Mouse (Mus musculus): ENCODE results near the gene AC141477.1. TPM values are rescaled to one million over a fixed set of nuclear protein-coding genes. Genes with fewer than 3 reads are reported as not detected.

Gene AC141477.1
- polyA plus RNA-seq, 1 experiment = not detected

DNA sequence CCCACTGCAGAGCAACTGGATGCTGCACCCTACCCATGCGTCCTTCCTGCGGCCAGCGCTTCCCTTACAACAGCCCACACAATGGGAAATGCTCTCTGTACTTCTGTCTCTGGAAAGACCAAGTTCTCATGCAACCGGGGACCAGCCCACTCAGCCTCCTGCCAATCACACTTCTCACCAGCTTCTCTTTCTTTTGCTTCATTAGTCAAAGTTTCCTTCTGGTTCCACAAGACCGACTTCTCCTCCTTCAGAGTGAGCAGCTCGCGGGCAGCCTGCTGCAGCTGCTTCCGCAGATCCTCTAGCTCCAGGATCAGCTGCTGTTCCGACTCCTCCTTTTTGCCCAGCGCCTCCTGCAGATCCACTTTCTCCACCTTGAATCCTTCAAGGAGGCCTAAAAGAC is 31.7 kb downstream of the AC141477.1 start:
- DNase-seq (ENCODE audit: low read depth) = no peak

DNA sequence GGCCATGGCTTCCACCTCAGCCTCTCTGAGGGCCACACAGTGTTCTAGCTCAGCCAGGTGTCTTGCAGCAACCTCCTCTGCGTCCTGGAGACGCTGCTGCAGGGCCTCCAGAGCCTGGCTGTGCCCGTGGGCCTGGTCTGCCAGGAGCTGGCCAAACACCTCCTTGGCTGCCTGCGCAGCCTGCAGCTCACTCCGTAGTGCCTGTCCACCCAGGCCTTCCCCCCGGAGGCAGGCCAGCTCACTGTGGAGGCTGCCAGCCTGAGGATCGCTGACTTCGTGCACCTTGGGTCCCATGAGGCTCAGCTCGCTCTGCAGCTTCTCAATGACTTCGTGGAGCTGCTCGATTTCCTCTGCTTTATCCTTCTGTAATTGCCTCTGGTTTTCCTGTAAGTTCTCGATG is 47.6 kb downstream of the AC141477.1 start:
- DNase-seq (ENCODE audit: low read depth) = no peak

DNA sequence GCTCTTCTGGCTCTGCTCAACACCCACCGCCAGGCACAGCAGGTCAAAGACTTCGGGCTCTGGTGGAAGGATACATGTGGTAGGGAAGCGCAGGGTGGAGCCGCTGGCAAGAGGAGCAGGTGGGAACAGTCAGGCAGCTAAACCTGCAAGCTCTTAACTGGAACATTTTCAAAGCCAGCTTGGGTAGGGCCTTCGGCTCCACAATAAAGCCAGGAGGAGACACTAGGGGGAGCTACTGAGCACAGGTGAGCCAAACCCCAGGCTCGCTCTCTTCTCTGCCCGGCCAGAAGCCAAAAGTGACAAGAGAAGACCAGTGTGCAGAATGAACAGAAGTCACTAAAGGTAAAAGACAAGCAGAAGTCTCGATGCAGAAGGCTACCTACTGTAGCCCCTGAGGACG is 48.5 kb downstream of the AC141477.1 start:
- DNase-seq (ENCODE audit: low read depth) = no peak

DNA sequence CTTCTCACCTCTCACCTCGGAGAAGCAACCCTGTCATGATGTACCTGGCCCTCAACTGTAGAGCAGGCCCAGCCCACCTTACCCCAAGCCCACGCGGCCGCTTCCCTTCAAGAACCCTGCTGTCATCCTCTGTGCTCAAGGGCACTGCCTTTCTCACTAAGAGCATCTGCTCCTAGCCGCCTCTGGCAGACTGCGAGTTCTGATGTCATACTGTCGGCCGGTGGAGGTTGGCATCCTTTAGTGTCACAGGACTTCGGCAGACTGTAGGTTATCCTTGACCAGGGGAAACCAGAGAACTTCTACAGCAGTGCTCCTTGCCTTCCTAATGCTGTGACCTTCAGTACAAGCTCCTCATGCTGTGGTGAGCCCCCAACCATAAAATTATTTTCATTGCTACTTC is 49.1 kb downstream of the AC141477.1 start:
- no peak for DNase-seq (ENCODE audit: low read depth)

Other genes with a start within 250 kb of the AC141477.1 start
- 49.0 and 49.7 TPM in 2 replicates for gene Prmt2, start 202.6 kb downstream of the AC141477.1 start, polyA plus RNA-seq (2012; rRNA removed)
- 6.1 and 6.8 TPM in 2 replicates for gene S100b, start 186.6 kb downstream of the AC141477.1 start, polyA plus RNA-seq (2012; rRNA removed)
- 19.8 TPM in 2 replicates for gene Dip2a, start 95.2 kb downstream of the AC141477.1 start, polyA plus RNA-seq (2012; rRNA removed)
- gene Pcnt, start 2.3 kb upstream of the AC141477.1 start, polyA plus RNA-seq (2012; rRNA removed) = 11.7 and 15.6 TPM in 2 replicates
- 1.1 and 2.9 TPM in 2 replicates for gene 2610028H24Rik, start 8.6 kb upstream of the AC141477.1 start, polyA plus RNA-seq (2012; rRNA removed)
- 17.3 and 21.6 TPM in 2 replicates for gene Mcm3ap, start 28.5 kb upstream of the AC141477.1 start, polyA plus RNA-seq (2012; rRNA removed)
- 2.9 and 3.2 TPM in 2 replicates for gene Ybey, start 28.7 kb upstream of the AC141477.1 start, polyA plus RNA-seq (2012; rRNA removed)
- gene Lss, start 91.1 kb upstream of the AC141477.1 start, polyA plus RNA-seq (2012; rRNA removed) = 37.1 and 49.5 TPM in 2 replicates
- 0.53 and 1.2 TPM in 2 replicates for gene Spatc1l, start 121.8 kb upstream of the AC141477.1 start, polyA plus RNA-seq (2012; rRNA removed)
- 3.9 and 6.9 TPM in 2 replicates for gene Ftcd, start 135.2 kb upstream of the AC141477.1 start, polyA plus RNA-seq (2012; rRNA removed)
- 308 and 385 TPM in 2 replicates for gene Col6a2, start 183.2 kb upstream of the AC141477.1 start, polyA plus RNA-seq (2012; rRNA removed)